In the genomic region with DNA sequence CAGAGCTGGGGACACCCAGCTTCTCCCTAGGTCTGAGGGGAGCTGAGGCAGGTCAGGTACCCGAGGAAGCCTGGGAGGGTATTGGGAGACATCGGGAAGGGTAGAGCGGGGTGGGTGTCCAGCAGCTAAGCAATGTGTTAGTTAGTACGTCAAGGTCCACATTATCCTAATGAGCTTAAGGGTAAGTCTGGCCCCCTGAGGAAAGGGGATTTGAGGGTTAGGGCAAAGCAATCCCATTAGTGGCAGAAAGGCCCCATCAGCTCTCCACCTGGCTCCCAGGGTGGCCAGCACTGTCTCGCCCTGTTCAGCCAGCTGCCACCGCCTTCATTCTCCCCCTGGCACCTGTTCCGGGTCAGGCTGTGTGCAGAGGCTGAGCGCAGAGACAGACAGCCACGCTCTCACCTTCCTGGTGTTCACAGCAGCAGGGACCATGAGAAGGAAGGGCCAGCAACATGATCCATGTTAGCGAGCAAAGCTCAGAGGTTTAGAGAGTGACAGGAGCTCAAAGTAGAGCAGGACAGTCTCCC, we compare ENCODE assay signal across 1 mouse cellular context.
A peak's percentile ranks its signal among the peaks of the same experiment; 100 is the strongest.
TF ChIP-seq lines count a peak whose summit lies in the region.

No protein-coding gene starts in this region.

TF ChIP-seq in myocyte, 11 proteins besides CTCF, POLR2A, EP300 and RAD21:
- no peak for TF ChIP-seq POLR2AphosphoS2 (IDR thresholded peaks at IDR 0.05; ENCODE audit: insufficient read length, low read depth)
- TF ChIP-seq MAX (IDR thresholded peaks at IDR 0.05; ENCODE audit: low read depth), result no peak
- TF ChIP-seq CEBPB (IDR thresholded peaks at IDR 0.05; ENCODE audit: insufficient read depth, poor library complexity, severe bottlenecking), result no peak
- peak in 2 of 3 experiments; percentile 48 to 69 for TF ChIP-seq MYOG (IDR thresholded peaks at IDR 0.05; ENCODE audit: control insufficient read depth in 1 of 3, insufficient read depth in 1 of 3, insufficient read length in 2 of 3, low read depth in 2 of 3)
- TF ChIP-seq MYOD1 (IDR thresholded peaks at IDR 0.05; ENCODE audit: control insufficient read depth in 1 of 3, insufficient read length in 2 of 3, low read depth in 2 of 3), result peak in 2 of 3 experiments; percentile 16 to 63
- TF ChIP-seq SRF (IDR thresholded peaks at IDR 0.05; ENCODE audit: control insufficient read depth, insufficient read length, low read depth), result no peak
- TF ChIP-seq E2F4 (IDR thresholded peaks at IDR 0.05; ENCODE audit: insufficient read depth), result no peak
- no peak for TF ChIP-seq TCF3 (IDR thresholded peaks at IDR 0.05; ENCODE audit: insufficient read length, low read depth)
- no peak for TF ChIP-seq USF1 (IDR thresholded peaks at IDR 0.05; ENCODE audit: low read depth)
- no peak for TF ChIP-seq TCF12 (IDR thresholded peaks at IDR 0.05; ENCODE audit: insufficient read depth, poor library complexity, severe bottlenecking)
- TF ChIP-seq REST (IDR thresholded peaks at IDR 0.05; ENCODE audit: insufficient read depth, insufficient read length), result no peak
